Mouse (Mus musculus) thymus, adult 18-20 months (tissue): ENCODE measurements at regions not wholly inside any gene's neighbourhood (a gene's known extent, or its start where the extent isn't known, plus 50 kb on each side); places are given as distances from the start of the nearest gene placed in this dataset.
"Not testable (repeated sequence)": the region's sequence is repeated elsewhere in the genome, so short reads cannot be mapped to it uniquely, and the experiment has no call there.

Source experiments
- DNase-seq, 2 experiments: peaks; one replicate each; pipeline ENCODE4 v3.0.0; 2022; ENCODE audit warnings: mixed read lengths in 2 of 2

DNA sequence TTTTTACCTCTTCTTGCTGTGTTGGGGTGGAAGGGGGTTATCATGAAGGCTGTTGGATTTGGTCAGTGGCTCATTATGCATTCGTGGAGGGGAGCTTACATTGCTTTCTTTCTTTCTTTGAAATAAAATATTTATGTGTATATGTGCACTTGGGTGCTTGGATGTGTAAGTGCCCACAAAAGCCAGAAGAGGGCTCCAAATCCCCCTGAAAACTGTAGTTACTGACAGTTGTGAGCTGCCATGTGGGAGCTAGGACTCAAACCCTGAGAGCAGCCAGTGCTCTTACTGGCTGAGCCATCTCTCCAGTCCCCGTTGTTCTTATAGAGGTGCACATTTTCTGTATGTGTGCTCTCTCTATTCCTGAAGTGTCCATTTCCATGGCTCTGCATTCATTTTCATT lies 415.6 kb upstream of the Zfp507 start:
- DNase-seq: no peak

DNA sequence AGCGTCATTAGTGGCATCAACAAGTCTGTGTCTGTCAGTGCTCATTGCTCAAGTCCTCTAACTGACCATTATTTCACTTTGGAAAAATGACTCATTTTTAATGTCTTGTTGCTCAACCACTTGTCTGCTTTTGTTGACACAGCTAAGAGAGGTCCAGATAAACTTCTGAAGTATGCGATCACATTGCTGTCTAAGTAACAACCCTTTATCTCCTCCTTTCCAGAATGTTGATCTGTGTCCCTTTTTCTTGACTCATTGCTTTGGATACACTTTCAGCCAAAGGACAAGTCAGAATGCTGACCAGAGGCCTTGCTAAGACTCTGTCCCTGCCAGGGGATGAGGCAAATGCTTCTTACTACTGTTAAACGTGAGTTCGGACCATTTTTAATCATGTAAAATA lies 407.2 kb upstream of the Zfp507 start:
- DNase-seq: no peak

DNA sequence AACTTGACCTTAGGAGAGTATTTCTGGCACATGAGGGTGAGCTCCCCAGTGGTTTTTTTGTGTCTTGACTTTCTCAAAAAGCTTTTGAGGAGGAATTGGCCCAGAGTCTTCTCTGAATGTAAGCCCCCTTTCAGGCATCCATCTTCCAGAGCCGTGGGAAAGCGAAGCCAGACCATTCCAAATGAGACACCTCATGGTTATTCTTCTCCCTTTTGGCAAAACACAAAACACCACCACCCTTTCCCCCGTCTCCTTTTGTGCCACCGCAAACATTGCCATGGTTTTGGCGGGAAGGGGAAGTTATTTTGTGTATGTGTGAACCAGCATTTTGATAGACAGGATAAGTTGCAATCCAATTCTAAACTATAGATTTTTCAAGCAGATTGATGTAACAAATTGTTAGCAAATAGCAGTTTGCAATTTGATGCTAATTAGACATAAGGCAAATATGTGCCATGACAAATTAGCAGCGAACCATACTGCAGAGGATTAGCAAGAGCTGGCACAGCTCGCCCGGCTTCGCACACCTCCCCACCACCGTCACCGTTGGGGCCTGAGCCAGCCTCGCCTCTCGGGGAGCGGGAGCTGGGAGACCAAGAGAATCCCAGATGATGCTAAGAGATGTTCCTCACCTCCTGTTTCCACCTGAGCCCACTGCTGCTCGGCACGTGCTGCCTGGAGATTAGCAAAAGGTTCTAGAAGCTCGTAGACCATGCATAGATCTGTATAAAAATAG lies 404.9 kb upstream of the Zfp507 start:
- no peak for DNase-seq

DNA sequence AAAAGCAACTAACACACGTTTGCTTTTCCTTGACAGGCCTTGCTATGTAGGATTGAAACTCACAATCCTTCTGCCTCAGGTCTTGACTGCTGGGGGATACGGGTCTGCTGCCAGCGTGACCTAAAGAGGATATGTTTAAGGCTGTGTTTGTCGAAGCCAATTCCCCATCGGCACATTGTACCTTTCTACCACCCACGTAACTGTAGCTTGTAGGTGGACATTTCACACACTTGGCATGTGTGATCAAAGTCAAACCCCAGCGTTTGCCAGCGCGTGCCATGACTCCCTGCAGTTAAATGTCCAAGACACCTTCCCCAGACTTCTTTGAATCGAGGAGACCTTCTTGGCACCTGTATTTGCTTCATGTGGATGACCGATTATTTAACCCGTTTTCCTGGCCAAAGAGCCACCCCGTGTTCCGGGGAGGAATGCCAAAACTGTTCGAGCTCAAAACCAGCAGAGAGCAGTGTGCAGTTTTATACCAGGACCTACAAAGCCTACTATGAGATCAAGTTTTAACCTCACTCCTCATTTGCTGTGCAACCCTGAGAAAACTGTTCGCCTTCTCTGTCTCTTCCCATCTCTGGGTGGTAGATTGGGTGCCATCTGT lies 395.4 kb upstream of the Zfp507 start:
- no peak for DNase-seq

DNA sequence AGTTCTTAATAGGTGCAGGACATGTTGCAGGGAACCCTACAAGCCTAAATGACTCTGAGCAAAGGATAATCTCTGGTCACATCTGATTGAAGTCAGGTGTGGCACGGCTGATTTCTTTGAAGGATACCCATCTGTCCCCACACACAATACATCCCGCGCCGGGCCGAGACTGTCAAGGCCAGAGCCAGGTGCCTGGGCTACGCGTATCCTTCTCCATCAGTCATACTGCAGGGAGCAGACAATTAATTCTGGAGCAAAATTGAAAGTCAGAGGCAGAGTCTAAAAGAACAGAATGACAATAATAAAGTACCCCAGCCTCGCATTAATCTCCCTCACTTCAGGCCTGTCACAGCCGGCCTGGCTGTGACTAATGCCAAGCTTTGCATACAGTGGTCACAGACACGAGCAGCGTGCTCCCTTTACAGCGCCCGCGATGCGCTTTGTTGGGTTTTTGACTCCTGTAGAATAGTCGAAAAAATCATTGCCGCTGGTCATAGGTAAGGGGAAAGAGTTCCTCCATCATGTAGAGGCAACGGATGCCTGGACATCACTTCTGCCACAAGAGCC lies 393.4 kb upstream of the Zfp507 start:
- DNase-seq: no peak

DNA sequence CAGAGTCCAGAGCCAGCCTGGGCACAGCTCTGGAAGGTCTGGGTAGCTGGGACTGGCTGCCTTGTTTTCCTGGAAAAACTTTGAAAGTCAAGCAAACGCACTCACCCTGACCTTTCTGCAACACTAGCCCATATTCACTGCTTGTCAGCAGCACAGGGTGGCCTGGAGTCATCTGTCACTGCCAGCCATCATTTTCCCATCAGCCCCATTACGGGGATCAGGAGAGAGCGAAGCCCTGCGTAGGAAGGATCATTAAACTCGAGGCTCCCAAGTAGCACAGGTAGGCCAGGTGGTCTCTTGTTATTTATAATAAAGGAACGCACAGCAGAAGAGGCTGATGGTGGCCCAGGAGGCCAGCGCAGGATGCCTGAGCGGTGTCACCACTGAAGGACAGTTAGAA lies 389.8 kb upstream of the Zfp507 start:
- DNase-seq: no peak

DNA sequence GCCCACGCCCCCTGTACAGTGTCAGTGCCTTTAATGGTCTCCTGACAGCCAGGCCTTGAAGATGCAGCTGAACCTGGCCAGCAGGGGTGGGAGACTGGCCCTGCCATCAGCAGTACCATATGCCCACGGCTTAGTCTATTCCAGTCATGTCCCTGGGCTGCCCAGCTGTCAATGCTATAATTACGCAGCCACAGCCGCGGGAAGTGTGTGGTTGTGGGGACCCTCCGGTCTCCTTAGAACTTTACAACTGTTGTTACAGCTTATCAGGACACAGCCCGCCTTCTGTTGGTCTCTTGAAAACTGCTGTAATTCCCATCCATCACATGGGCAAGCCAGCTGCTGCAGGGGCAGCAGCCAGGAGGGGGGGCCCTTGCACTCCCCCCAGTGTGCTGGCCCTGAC lies 375.1 kb upstream of the Zfp507 start:
- DNase-seq: no peak

DNA sequence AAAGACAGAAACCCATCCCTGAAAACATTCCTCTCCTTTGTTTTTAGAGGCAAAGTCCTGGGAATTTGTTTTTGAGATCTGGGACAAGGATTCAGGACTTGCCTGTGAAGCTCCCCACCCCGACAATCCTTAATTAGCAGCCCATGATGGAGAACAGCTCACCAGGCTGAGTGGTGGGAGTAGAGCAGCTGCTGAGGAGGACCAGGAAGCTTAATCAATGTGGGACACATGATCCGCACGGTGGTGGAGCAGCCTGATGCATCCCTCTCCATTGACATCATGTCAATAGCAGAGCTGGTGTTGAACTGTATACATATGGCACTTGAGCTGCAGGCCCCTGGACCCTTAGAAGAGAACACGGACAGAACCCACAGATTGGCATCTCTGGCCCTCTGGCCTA lies 372.5 kb upstream of the Zfp507 start:
- DNase-seq: no peak

DNA sequence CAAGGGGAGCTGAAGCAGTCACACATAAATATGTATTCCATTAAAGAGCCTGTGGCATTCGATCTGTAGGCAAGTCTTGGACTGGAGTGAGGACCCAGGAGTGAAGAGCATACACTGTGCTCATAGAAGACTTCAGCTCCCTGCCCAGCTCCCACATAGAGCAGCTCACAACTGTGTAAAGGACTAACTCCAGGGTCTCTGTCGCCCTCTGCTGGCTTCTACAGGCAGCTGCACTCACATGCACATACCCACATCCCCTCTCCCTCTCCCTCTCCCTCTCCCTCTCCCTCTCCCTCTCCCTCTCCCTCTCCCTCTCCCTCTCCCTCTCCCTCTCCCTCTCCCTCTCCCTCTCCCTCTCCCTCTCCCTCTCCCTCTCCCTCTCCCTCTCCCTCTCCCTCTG lies 369.7 kb upstream of the Zfp507 start:
- not testable (repeated sequence) for DNase-seq

DNA sequence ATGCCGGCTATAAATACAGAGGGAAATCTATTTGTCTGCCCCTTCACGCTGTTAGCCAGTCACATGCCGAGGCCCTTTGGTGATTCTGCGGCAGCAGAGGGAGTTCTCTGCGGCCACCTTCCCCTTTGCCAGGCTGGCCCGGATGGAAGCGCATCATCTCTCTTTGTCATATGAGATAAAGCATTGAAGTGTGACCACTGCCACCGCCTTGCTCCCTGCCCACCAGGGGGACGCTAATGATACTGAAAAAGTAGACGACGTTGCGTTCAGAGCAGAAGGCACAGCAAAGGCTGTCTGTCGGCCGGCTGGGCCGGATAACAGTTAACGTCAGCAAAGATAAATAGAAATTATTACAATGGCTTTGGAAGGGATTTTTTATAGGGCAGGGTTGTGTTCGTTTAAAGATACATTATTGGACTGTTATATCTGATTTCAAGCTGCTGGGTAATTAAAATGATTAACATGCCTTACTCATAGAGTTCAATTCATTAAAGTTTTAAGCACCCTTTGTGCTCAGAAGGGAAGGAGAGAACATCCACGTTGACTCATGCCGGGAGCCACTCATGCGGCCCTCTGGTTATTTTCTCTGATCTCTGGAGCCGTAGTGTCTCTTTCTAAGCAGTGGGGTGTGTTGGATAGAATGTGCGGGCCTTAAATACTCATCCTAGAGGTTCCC lies 354.6 kb upstream of the Zfp507 start:
- DNase-seq: no peak

DNA sequence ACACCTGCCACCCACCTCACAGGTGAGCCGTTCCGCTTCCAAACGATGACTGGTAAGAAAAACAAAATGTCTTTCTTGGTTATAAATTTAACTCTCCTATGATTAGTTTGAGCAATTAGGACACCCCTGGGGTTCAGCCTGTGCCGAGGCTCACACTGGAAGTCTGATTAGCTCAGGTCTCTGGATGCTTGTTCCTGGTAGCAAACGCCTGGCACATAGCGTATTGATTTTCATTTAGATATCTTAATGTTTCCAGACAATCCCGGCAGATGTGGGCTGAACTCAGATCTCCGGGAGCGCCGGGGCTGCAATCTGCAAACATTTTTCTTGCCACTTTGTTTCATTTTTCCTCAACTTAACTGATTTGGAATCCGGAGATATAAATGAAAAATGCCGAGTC lies 353.8 kb upstream of the Zfp507 start:
- DNase-seq: no peak

DNA sequence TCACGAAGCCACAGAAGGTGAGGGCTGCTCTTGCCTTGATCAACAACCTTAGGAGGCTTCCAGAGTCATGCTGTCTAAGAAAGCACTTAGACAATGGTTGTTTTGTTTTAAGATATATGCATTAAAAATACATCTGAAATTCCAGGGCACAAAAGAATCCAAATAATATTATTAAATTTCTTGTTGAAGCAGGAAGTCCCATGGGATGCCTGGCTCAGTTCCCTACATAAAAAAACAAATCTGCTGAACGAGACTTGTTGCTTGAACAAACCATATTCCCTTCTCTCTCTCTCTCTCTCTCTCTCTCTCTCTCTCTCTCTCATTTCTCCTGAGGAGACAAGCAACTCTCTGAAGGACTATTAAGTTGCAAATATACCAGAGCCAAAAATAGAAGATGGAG lies 352.8 kb upstream of the Zfp507 start:
- no peak for DNase-seq

DNA sequence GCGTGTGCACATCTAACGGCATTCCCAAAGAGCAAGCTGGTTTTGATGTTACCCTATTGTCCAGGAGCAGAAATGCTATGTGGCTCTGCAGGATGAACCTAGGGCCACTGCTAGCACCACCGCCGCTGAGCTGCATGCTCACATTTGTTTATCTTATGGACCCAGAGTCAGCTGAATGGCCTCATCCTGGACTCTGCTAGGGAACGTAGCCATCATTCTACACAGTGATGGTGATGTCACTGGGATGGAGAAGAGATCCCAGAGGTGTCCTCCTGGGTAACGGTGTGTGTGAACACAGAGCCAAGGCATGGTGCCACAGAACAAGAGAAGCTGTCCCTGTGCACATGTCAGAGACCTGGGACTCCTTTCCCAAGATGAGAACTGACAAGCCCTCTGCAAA lies 352.4 kb upstream of the Zfp507 start:
- no peak for DNase-seq

DNA sequence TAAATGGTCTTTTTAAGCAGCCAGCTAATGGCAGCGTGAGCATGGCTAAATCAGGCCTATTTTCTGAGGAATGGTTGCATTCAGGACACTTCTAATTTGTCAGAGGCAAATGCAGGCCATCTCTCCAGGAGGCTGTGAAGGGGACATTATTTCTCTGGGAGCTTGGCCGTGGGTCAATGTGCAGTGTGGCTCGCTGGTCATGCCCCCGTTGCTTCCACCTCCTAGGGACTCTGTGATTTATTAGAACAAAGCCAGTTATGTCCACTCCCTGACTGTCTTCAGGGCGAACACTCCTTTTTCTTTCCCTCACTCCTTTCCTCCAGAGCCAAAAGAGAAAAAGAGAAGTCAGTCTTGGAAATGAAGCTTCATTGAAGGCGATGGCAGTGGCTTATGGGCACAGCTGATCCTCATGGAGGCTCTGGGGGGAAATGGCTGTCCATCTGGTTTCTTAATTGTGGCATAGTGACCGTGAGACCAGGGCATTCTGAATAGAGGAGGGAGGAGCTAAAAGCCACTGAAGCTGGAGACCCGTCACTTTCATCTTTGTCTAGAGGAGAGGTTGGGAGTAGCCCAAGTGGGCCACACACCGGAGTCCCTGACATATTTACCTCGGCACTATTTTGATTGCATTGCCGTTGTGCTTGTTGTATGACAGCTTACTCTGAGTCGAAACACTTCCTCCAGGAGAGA lies 348.2 kb upstream of the Zfp507 start:
- no peak for DNase-seq

DNA sequence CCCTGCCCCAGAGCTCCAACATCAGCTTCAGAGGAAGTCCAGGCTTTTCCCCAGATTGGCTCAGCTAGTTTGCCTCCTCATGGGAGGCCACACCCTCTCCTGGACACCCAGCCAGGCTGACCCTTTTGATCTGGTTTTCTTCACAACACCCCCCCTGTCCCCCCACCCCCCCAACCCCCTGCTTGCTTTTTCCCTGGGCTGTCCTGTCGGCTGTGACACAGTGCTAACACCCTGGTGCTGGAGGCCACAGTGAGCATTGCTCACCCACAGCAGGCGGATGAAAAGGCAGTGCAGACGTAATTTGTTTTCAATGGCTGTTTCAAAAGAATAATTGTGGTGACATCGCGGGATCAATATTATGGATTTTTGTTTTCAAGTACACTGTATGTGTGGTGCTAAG lies 333.8 kb upstream of the Zfp507 start:
- DNase-seq: no peak

DNA sequence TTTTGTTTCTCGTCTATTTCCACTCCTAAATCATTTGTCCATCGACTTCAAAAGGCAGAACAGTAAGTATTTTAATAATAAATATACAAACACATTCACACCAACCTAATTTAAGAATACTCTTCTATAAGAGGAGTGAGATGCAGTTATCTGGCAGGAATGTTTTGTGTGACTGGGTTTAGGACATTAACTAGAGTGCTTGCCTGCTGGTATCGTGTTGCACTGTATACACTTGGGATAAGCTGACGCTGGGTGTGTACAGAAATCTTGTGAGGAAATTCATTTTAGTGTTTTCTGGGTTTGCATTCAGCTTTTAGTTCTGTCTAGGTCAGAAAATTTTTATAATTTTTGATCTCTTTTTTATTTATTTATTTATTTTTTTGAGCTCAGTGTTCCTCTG lies 331.8 kb upstream of the Zfp507 start:
- no peak for DNase-seq

DNA sequence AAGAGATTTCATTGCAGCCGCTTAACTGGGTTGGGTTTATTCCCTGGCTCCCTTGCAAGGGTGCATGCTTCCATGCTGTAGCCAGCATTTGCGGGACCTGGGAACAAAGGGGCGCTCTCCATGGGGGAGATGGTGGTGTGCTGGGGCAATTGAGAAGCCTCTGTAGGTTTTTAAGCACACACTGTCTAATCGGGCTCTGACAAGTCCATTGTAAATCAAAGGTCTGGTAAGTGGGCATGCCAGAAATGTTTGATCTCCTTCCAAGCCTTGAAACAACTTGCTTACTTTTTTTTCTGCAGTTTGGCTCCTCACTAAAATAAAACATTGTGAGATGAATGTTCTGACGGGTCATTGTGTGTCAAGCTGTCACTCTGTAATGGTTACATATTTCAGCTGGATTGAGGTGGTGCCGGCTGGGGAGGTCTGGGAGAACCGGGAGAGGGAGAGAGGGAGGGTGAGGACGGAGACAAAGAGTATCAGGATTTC lies 330.9 kb upstream of the Zfp507 start:
- no peak for DNase-seq

DNA sequence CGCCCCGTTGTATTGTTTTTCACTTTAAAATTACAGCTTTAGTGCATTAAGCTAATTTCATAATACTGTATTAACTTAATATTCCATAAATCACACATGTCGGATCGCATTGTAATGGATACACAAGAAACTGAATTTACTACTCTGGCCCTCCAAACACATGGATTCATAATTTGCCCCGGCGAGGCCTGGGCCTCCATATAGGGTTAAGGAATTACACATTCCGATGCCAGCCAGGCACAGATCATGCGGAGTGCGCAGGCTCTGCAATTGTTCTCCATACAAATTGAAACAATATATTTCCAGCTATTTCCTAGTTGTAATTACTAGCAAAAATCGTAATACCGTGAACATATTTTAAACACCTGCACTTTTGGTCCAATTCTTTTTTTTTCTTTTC lies 330.2 kb upstream of the Zfp507 start:
- no peak for DNase-seq

DNA sequence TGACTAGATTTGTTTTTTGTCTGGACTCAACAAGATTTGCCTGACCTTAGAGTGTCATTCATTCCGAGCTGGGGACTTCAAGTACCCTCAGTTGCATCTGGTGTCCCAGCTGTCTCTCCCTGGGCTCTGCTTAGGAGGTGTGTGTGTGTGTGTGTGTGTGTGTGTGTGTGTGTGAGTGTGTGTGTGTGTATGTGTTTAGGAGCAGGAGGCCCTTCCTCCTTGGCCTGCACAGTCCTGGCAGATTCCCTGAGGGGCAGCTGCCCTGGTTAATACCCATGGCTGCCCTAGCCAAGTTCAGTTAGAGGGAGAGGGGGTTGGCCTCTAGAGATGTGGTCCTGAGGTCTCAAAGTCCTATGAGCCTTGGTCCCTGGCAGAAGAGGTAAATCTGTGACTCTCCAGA lies 329.8 kb upstream of the Zfp507 start:
- DNase-seq: no peak

DNA sequence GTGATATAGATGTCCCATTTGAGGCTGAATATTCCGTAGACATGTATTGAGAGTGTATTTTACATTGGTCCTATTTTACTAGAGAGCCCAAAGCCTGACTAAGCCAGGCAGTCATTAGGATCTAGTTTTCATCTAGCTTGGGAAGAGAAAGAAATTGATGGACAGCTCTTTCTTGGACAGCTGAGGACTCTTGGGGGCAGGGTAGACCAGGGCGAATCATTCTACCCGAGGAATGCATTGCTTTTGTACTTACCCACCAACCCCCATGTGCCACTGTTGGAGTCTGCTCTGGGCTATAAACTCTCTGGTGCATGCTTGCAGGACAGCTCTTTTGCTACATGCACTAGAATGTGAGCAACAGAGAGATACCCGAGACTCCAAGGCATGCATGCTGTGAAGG lies 294.3 kb upstream of the Zfp507 start:
- DNase-seq: no peak

DNA sequence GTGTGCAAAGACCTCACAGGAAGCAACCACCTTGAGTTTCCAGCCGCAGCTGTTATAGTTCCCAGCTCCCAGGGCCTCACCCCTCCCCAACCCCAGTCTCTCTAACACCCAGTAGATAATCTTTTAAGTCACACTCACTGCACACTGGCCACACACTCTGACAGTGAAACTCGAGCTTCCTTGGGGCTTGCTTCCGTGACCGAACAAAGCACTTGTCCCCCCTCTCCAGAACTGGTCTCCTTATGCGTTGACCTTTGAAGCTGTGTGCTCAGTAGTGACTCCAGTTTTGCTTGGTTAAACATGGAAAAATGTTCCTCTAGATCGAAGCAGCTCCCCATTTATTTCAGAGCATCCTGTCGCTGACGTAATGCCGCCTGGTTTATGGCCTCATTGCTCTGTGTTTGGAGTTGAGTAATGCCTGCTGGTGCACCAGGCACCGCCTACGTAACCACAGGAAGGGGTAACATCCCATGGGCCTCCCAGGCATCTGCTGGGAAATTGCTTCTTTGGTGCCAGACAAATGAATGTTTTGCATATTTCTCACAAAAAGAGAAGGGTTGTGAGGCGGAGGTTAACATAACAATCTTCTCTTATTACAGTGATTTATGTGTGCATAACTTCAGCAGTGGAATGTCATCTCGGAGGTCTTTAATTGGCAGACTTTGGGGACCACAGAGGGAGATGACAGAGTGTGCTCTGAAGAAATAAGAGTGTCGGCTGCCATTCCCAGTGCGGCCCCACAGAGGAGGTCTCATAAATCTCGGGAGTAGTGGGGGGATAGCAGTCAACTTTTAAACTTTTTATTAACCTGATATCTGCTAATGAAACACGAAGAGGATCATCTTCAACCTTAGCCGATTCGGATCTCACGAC lies 292.7 kb upstream of the Zfp507 start:
- no peak for DNase-seq

DNA sequence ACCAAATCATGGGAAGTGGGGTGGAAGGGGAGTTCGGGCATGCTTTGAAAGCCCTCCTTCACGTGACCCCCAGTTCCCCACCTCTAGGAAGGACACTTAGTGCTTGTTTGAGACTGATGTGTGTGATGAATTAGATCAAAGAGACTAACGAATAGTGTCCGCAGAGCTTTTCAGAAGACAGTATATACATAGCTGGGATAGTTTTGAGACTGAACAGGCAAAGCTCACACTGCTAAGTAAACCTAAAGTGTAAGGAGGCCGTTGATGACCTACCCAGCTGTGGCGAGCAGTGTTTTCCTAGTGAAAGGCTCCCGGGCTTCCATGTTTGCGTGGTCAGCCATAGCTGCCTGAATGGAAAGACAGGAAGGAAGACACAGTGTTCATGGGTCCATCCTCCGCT lies 288.3 kb upstream of the Zfp507 start:
- no peak for DNase-seq
